Comparison of ENCODE assay signal across 8 mouse cellular contexts in genomic region chr6:126534531-126535207, GRCm38 (mm10). TPM values are rescaled to one million over a fixed set of nuclear protein-coding genes. Genes with fewer than 3 reads are reported as not detected.
DNase-seq lines count a peak whose midpoint lies in the region; ATAC-seq and TF ChIP-seq lines count a peak whose summit lies in the region.

No protein-coding gene starts in this region.

- peak overlapping the region; percentile 55 for H3K4me2 ChIP-seq in lung, embryonic 15.5 days
- peak overlapping the region; percentile 46 for H3K4me2 ChIP-seq in forebrain, embryonic 16.5 days (ENCODE audit: low read length)
- peak overlapping the region; percentile 71 for H3K4me2 ChIP-seq in limb, embryonic 13.5 days (replicated peaks)
- peak overlapping the region; percentile 58 for H3K4me2 ChIP-seq in stomach, embryonic 16.5 days (ENCODE audit: low read depth, low read length)

- H3K36me3 ChIP-seq in lung, embryonic 15.5 days: no peaks in the 10 kb centered on the region
- no peaks in the 10 kb centered on the region for H3K36me3 ChIP-seq in forebrain, embryonic 16.5 days (ENCODE audit: control insufficient read depth, insufficient read depth)
- H3K36me3 ChIP-seq in limb, embryonic 13.5 days: no peaks in the 10 kb centered on the region
- no peaks in the 10 kb centered on the region for H3K36me3 ChIP-seq in stomach, embryonic 16.5 days (ENCODE audit: control insufficient read depth, insufficient read depth, low read length)

- peak; percentile 13; the same call in 1 of the 2 replicates for ATAC-seq in lung, embryonic 15.5 days (ENCODE audit: borderline replicate concordance, extremely low read depth, low FRiP score, low TSS enrichment)
- no peak for ATAC-seq in forebrain, embryonic 16.5 days
- ATAC-seq in limb, embryonic 13.5 days (ENCODE audit: low FRiP score, low read depth): no peak
- ATAC-seq in stomach, embryonic 16.5 days (ENCODE audit: insufficient read depth, low FRiP score): peak; percentile 20; the same call in 1 of the 2 replicates

- no peaks in the 10 kb centered on the region for H3K9me3 ChIP-seq in lung, embryonic 15.5 days
- H3K9me3 ChIP-seq in forebrain, embryonic 16.5 days (ENCODE audit: control insufficient read depth, low read length): no peaks in the 10 kb centered on the region
- H3K9me3 ChIP-seq in limb, embryonic 13.5 days: no peaks in the 10 kb centered on the region
- H3K9me3 ChIP-seq in stomach, embryonic 16.5 days (replicated peaks; ENCODE audit: control insufficient read depth, low read length): no peaks in the 10 kb centered on the region

- 0 out of 2 replicates have a peak overlapping the region, but pooled peaks have one; percentile 15 for H3K9ac ChIP-seq in lung, embryonic 15.5 days
- H3K9ac ChIP-seq in forebrain, embryonic 16.5 days (replicated peaks; ENCODE audit: low read depth, low read length): 0 out of 2 replicates have a peak overlapping the region, but pooled peaks have one; percentile 9
- H3K9ac ChIP-seq in limb, embryonic 13.5 days: peak overlapping the region; percentile 50
- H3K9ac ChIP-seq in stomach, embryonic 16.5 days (ENCODE audit: low read length): peak overlapping the region; percentile 66

- peak overlapping the region; percentile 17 for H3K4me3 ChIP-seq in lung, embryonic 15.5 days
- no peak overlapping the region for H3K4me3 ChIP-seq in lung, adult 2 months (replicated peaks; ENCODE audit: extremely low read depth, low read depth, low read length)
- H3K4me3 ChIP-seq in forebrain, embryonic 16.5 days (replicated peaks; ENCODE audit: low read length): peak overlapping the region; percentile 20
- H3K4me3 ChIP-seq in limb, embryonic 13.5 days: peak overlapping the region; percentile 36
- H3K4me3 ChIP-seq in stomach, embryonic 16.5 days (replicated peaks; ENCODE audit: low read length): peak overlapping the region; percentile 40

- no peak for DNase-seq in lung, adult 2 months
- no peak for DNase-seq in lung, postnatal 36 days
- no peak for DNase-seq in MN1 (ENCODE audit: low spot score)
- DNase-seq in B cell, adult 2 months: no peak

- peaks cover 15% of the 10 kb centered on the region for H3K27me3 ChIP-seq in lung, embryonic 15.5 days
- peaks cover 18% of the 10 kb centered on the region for H3K27me3 ChIP-seq in forebrain, embryonic 16.5 days (replicated peaks; ENCODE audit: control insufficient read depth, insufficient read depth, low read length)
- H3K27me3 ChIP-seq in limb, embryonic 13.5 days: peaks cover 27% of the 10 kb centered on the region
- no peaks in the 10 kb centered on the region; the same call in none of the 2 replicates for H3K27me3 ChIP-seq in stomach, embryonic 16.5 days (ENCODE audit: control insufficient read depth, insufficient read depth, low read length)

- 19% methylated on average over 31 of the region's 31 CpGs for WGBS in lung, embryonic 15.5 days
- 28% methylated on average over 31 of the region's 31 CpGs for WGBS in lung, adult 2 months
- WGBS in forebrain, embryonic 16.5 days: 10% methylated on average over 31 of the region's 31 CpGs
- WGBS in limb, embryonic 13.5 days: 11% methylated on average over 31 of the region's 31 CpGs
- 16% methylated on average over 31 of the region's 31 CpGs for WGBS in stomach, embryonic 16.5 days

- no peak for TF ChIP-seq CTCF in lung, adult 2 months (IDR thresholded peaks at IDR 0.05; ENCODE audit: insufficient read depth, low read length)

- no peak overlapping the region for H3K27ac ChIP-seq in lung, embryonic 15.5 days
- H3K27ac ChIP-seq in forebrain, embryonic 16.5 days (ENCODE audit: low read length): no peak overlapping the region
- H3K27ac ChIP-seq in limb, embryonic 13.5 days: peak overlapping the region; percentile 52; the same call in 1 of the 2 replicates
- H3K27ac ChIP-seq in stomach, embryonic 16.5 days (ENCODE audit: low read length): peak overlapping the region; percentile 85

- TF ChIP-seq POLR2A in lung, adult 2 months (IDR thresholded peaks at IDR 0.05; ENCODE audit: borderline replicate concordance, extremely low read depth, low read depth, low read length): no peak

- peaks cover 19% of the 10 kb centered on the region for H3K4me1 ChIP-seq in lung, embryonic 15.5 days
- H3K4me1 ChIP-seq in lung, adult 2 months (ENCODE audit: control insufficient read depth, insufficient read depth, low read length): no peaks in the 10 kb centered on the region
- peaks cover 13% of the 10 kb centered on the region for H3K4me1 ChIP-seq in forebrain, embryonic 16.5 days (replicated peaks; ENCODE audit: control insufficient read depth, insufficient read depth, low read length)
- H3K4me1 ChIP-seq in limb, embryonic 13.5 days: peaks cover 30% of the 10 kb centered on the region
- H3K4me1 ChIP-seq in stomach, embryonic 16.5 days (ENCODE audit: control insufficient read depth, insufficient read depth, low read length): peaks cover 21% of the 10 kb centered on the region

RNA-seq across cellular contexts. Expression of gene Kcna5, which starts 0.5 kb away (rescaled TPM):
- 3.1 and 3.3 TPM in 2 replicates for polyA plus RNA-seq in lung, embryonic 15.5 days (2015; fragmentation: Nextera tagmentation; extraction: Ambion mirVana)
- 1.1 and 1.4 TPM in 2 replicates for polyA plus RNA-seq in lung, adult 2 months (2012; rRNA removed)
- 2.2 and 2.4 TPM in 2 replicates for polyA plus RNA-seq in forebrain, embryonic 16.5 days (2015; fragmentation: Nextera tagmentation; extraction: Ambion mirVana)
- polyA plus RNA-seq in limb, embryonic 13.5 days (2015; fragmentation: Nextera tagmentation; extraction: Ambion mirVana): 3.9 and 4.4 TPM in 2 replicates
- 8.5 and 8.9 TPM in 2 replicates for polyA plus RNA-seq in stomach, embryonic 16.5 days (2015; fragmentation: Nextera tagmentation; extraction: Ambion mirVana)

Comparison
In these comparisons a context has a peak if more than half of its experiments do, and no peak if none do; other contexts are left out.
1. ATAC-seq: peak in lung, embryonic 15.5 days (single experiment) and stomach, embryonic 16.5 days (single experiment); none in forebrain, embryonic 16.5 days (single experiment) and limb, embryonic 13.5 days (single experiment).
2. H3K27ac ChIP-seq: peak in limb, embryonic 13.5 days (single experiment) and stomach, embryonic 16.5 days (single experiment); none in lung, embryonic 15.5 days (single experiment) and forebrain, embryonic 16.5 days (single experiment).
3. H3K9ac ChIP-seq: peak in every context shown above with its lines; median percentile 66 in stomach, embryonic 16.5 days; 50 in limb, embryonic 13.5 days; 15 in lung, embryonic 15.5 days; 9 in forebrain, embryonic 16.5 days.
4. Peak in every context shown above with its lines, with median percentiles within 50 percentile points of each other: H3K4me2 ChIP-seq.